Mouse (Mus musculus): ENCODE measurements at regions not wholly inside any gene's neighbourhood (a gene's known extent, or its start where the extent isn't known, plus 50 kb on each side); places are given as distances from the start of the nearest gene placed in this dataset.

DNA sequence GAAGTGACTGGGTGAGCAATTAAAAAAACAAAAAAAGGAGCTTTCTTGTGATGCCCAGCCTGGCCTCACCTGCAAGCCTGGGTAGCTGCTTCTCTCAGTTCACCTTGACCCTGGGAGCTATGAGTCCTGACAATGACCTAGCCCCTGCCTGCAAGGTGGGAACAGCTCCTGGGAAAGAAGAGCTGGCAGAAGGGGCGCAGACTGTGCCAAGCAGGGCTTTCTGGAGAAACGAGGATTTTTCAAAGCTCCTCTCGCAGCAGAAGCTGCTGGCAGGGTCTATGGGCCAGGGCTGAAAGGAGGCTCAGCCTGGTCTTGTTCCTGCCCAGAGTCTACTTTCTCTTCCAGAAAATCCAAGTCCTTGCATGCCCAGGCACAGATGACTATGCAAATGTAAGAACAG, 380.4 kb downstream of the Zfp536 start:
- no peak for TF ChIP-seq CTCF (IDR thresholded peaks at IDR 0.05; ENCODE audit: borderline replicate concordance, insufficient read depth, low read length)
- TF ChIP-seq POLR2A (IDR thresholded peaks at IDR 0.05; ENCODE audit: low read depth, low read length): no peak

Measured in embryonic fibroblast, embryonic 13.5 days (primary cell).